Mouse (Mus musculus) hindbrain, embryonic 14.5 days (tissue): ENCODE measurements around the gene Enho. TPM values are rescaled to one million over a fixed set of nuclear protein-coding genes. Genes with fewer than 3 reads are reported as not detected.

Experiments used
- ATAC-seq: fragments of 200-750 bp; cut with Nextera tagmentation; 2 replicates; pipeline ENCODE4 v1.8.0; 2017; ENCODE audit warnings: moderate number of reproducible peaks, mild to moderate bottlenecking, moderate TSS enrichment, moderate library complexity; ENCODE audit not compliant: low FRiP score
- DNase-seq: peaks from one replicate; pipeline ENCODE4 v3.0.0-alpha.2; 2015; ENCODE audit warnings: low spot score
- H3K27ac ChIP-seq: fragments of 300-500 bp; sonication (generic); 2 replicates; pipeline ENCODE4 v1.5.1; 2014; ENCODE audit warnings: mild to moderate bottlenecking, moderate library complexity
- H3K27me3 ChIP-seq: fragments of 300-500 bp; sonication (generic); 2 replicates; pipeline ENCODE4 v1.6.1; 2014; ENCODE audit warnings: mild to moderate bottlenecking, low read length, mixed read lengths; ENCODE audit not compliant: control insufficient read depth, insufficient read depth
- H3K36me3 ChIP-seq: fragments of 300-500 bp; sonication (generic); replicated peaks from 2 replicates; pipeline ENCODE4 v1.6.1; 2014; ENCODE audit not compliant: control insufficient read depth, insufficient read depth
- H3K4me1 ChIP-seq: fragments of 300-500 bp; sonication (generic); replicated peaks from 2 replicates; pipeline ENCODE4 v1.6.1; 2014; ENCODE audit warnings: antibody characterized with exemption, low read length, mixed read lengths; ENCODE audit not compliant: control insufficient read depth, insufficient read depth
- H3K4me2 ChIP-seq: fragments of 300-500 bp; sonication (generic); replicated peaks from 2 replicates; pipeline ENCODE4 v1.6.1; 2014; ENCODE audit warnings: mild to moderate bottlenecking, moderate library complexity
- H3K4me3 ChIP-seq: fragments of 300-500 bp; sonication (generic); replicated peaks from 2 replicates; pipeline ENCODE4 v1.5.1; 2014; ENCODE audit warnings: mild to moderate bottlenecking, low read length
- H3K9ac ChIP-seq: fragments of 300-500 bp; sonication (generic); 2 replicates; pipeline ENCODE4 v1.6.1; 2014
- H3K9me3 ChIP-seq: fragments of 300-500 bp; sonication (generic); 2 replicates; pipeline ENCODE4 v1.6.1; 2016; ENCODE audit warnings: low read length; ENCODE audit not compliant: control insufficient read depth
- WGBS: fragments of 180-500 bp; shearing (Covaris S2); extraction: QIAGEN DNeasy Blood & Tissue Kit; methylation state at CpG from one replicate; pipeline ENCODE4 v1.1.7; 2014; 5-methylcytosine and 5-hydroxymethylcytosine counted together
- polyA plus RNA-seq: library from polyadenylated mRNA; unstranded; fragments of >200 nt; fragmentation: Nextera tagmentation; extraction: Ambion mirVana; gene quantifications from 2 replicates; pipeline ENCODE4 v1.2.1, GENCODE M21; 2014

The Enho gene
- polyA plus RNA-seq, 1 experiment from 2014 or later, result 130 TPM

DNA sequence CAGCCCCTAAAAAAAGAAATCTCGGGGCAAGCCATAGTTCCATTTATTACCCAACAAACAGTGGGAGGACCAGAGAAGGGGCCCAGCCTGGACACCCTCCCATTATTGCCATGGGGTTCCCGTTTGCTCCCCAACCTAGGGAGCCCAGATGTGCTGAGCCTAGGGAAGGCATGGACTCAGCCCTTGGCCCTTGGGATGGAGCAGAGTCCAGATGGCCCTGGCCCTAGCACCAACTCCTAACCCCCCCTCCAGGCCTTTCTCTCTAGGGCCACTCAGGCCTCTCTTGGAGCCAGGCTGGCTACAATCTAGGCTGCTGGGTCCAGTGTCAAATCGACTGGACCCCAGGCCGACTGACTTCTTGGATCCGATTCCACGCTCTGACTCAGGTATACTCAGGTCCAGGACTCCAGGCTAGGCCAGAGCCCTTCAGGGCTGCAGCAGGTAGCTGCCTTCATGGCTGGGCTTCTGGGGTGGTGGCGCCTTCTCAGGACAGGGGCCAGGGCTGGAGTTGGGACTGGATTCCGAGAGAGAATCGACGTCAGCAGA is 1.9 kb downstream of the Enho start:
- Histone ChIP-seq H3K9ac (peak overlapping the region; percentile 98), H3K4me1 (peaks cover 35% of the 10 kb centered on the region), H3K27me3 (no peaks in the 10 kb centered on the region), H3K27ac (no peak overlapping the region), H3K4me3 (peak overlapping the region; percentile 83), H3K9me3 (no peaks in the 10 kb centered on the region), H3K4me2 (peak overlapping the region; percentile 58), H3K36me3 (peaks cover 8% of the 10 kb centered on the region; the same call in 1 of the 2 replicates)
- ATAC-seq, result no peak
- 89% methylated on average over 10 of the region's 10 CpGs for WGBS
- no peak for DNase-seq

DNA sequence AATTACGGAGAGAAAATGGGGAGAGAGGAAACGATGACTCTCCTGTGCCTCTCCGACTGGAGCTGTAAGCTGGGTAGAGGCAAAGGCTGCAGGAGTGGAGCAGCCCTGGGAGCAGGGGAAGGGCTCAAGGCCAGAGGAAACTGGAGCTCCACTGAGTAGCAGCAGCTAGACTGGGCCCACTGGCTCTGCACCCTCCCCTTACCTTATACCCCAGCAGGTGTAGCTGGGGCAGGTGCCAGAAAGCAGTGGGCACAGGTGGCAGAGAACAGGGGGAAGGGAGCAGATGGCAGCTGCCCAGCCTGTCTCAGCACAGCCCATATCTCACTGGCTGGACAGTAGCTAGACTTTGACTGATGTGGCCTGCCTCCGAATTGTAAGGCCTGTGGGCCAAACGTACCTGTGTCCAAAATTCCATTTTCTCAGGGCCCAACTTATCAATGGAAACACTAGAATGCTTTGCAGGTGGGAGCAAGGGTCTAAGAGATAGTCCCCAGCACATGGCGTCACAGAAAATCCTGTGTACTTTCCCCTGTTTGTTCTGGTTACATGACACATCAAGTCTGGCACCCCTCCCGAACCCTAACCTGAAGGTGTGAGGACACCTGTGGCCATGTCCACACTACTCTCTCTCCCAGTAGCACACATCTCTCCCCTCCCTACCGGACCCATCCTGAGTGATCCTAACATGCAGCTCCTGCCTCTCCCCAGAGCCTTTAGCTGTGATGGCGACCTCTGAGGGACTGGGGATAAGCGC is 3.1 kb downstream of the Enho start:
- WGBS, result 84% methylated on average over 10 of the region's 10 CpGs
- ATAC-seq, result no peak
- Histone ChIP-seq H3K36me3 (peaks cover 8% of the 10 kb centered on the region; the same call in 1 of the 2 replicates), H3K27me3 (no peaks in the 10 kb centered on the region), H3K9ac (no peak overlapping the region), H3K27ac (no peak overlapping the region), H3K9me3 (no peaks in the 10 kb centered on the region), H3K4me3 (no peak overlapping the region), H3K4me1 (peaks cover 38% of the 10 kb centered on the region), H3K4me2 (no peak overlapping the region)
- no peak for DNase-seq

DNA sequence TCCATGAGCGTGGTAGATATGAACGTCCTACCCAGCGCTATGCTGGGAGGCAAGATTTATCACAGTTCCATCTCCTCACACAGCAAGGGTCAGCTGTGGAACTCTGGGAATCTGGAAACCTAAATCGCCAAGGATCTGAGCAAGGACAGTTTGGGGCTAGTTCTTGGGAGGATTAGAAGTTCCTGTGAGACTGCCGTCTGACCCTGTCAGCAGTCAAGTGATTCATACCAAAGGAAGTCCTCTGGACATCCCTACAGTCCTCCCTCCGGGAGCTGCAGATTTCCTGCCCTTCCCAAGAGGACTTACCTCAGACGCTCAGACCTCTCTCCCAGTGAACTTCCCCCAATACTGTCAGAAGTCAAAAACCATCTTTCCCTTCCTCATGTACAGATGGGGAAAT is 3.8 kb downstream of the Enho start:
- WGBS, result 58% methylated on average over 7 of the region's 7 CpGs
- no peak overlapping the region for H3K27ac ChIP-seq
- H3K9me3 ChIP-seq, result no peaks in the 10 kb centered on the region
- H3K9ac ChIP-seq, result no peak overlapping the region
- DNase-seq, result no peak
- H3K4me1 ChIP-seq, result peaks cover 45% of the 10 kb centered on the region
- no peak overlapping the region for H3K4me2 ChIP-seq
- H3K4me3 ChIP-seq, result no peak overlapping the region
- no peak for ATAC-seq
- peaks cover 8% of the 10 kb centered on the region; the same call in 1 of the 2 replicates for H3K36me3 ChIP-seq
- no peaks in the 10 kb centered on the region for H3K27me3 ChIP-seq

DNA sequence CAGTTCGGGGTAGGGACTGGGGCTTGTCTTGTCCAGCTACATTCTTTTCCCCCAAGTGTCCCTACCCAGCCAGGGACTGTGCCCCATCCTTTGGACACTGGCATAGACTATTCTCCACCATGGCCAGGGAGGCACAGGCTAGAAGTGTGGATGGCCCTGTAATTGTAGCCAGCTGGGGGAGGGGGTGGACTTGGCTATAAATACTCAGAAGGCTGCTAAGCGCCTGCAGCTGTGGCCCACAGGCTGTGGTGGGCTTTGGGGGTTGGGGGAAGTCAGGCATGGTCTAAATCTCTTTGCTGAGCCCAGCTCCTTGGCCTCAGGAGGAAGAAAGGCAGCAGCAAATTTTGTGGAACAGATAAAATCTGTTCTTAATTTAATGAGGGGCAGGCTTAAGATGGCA is 4.2 kb downstream of the Enho start:
- H3K27ac ChIP-seq, result no peak overlapping the region
- 52% methylated on average over 2 of the region's 2 CpGs for WGBS
- no peak for ATAC-seq
- H3K4me2 ChIP-seq, result no peak overlapping the region
- H3K9me3 ChIP-seq, result no peaks in the 10 kb centered on the region
- H3K4me1 ChIP-seq, result peaks cover 50% of the 10 kb centered on the region
- no peak for DNase-seq
- peaks cover 8% of the 10 kb centered on the region; the same call in 1 of the 2 replicates for H3K36me3 ChIP-seq
- no peak overlapping the region for H3K4me3 ChIP-seq
- no peaks in the 10 kb centered on the region for H3K27me3 ChIP-seq
- no peak overlapping the region for H3K9ac ChIP-seq

DNA sequence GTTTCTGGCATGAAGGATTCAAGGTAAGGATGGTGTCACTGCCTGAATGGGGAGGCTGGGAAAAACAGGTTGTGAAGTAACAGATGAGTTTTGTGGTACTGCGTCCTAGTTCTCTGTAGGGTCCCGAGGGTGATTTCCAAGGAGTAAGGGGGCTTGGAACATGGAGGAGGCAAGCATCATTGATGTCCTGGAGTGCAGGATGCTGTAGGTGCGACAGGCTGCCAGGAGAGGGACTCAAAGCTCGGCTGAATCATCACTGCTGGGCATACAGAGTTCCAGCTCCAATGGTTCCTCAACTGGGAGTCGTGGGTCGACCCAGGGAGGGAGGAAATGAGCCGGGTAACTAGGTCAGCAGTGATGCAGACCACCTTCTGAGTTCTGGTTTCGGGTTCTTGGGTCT is 4.9 kb downstream of the Enho start:
- peaks cover 54% of the 10 kb centered on the region for H3K4me1 ChIP-seq

DNA sequence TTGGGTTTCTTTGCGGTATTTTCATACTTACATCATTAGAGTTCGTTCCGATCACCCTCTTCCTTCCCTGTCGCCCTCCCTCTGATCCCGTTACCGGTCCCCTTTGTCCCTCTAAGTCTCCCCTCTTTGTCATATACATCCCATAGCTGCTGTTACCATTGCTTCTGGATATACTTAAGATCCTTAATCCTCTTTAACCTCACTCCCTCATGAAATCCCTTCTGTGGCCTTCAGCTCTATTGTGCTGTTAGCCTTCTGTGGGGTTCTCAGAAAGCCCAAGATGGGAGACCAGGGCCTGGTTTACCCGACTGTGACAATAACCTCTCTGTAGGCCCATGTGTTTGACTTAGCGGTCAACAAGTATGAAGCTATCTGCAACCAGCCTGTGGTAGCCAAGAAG is 5.5 kb downstream of the Enho start:
- H3K9ac ChIP-seq, result no peak overlapping the region
- peaks cover 8% of the 10 kb centered on the region; the same call in 1 of the 2 replicates for H3K36me3 ChIP-seq
- no peaks in the 10 kb centered on the region for H3K27me3 ChIP-seq
- H3K4me2 ChIP-seq, result no peak overlapping the region
- DNase-seq, result no peak
- H3K27ac ChIP-seq, result no peak overlapping the region
- no peak for ATAC-seq
- peaks cover 59% of the 10 kb centered on the region for H3K4me1 ChIP-seq
- H3K4me3 ChIP-seq, result no peak overlapping the region
- WGBS, result 85% methylated on average over 8 of the region's 8 CpGs
- H3K9me3 ChIP-seq, result no peaks in the 10 kb centered on the region

More for the DNA sequence above, 4.9 kb downstream of the Enho start:
- Histone ChIP-seq H3K4me2 (no peak overlapping the region), H3K27me3 (no peaks in the 10 kb centered on the region), H3K36me3 (peaks cover 8% of the 10 kb centered on the region; the same call in 1 of the 2 replicates), H3K9me3 (no peaks in the 10 kb centered on the region), H3K4me3 (no peak overlapping the region), H3K9ac (no peak overlapping the region), H3K27ac (no peak overlapping the region)
- WGBS, result 69% methylated on average over 8 of the region's 8 CpGs
- ATAC-seq (no peak), DNase-seq (no peak)

DNA sequence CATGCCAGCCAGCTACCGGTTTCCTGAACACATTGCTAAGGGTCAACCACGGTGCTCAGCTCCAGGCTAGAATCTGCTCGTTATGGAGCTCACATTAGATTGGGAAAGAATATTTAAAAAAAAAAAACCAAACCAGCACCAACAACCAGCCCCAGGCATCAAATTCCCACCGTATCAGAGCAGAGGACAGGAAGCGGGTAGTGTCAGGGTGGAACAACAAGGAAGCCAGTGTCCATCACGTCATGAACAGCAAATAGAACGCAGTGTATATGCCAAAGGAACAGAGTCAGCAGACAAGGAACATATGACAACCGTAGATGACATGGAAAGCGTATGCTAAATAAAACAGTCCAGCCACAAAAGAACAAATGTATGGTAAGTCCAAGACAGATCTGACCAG is 7.1 kb downstream of the Enho start:
- H3K4me2 ChIP-seq, result no peak overlapping the region
- H3K27me3 ChIP-seq, result no peaks in the 10 kb centered on the region
- peaks cover 8% of the 10 kb centered on the region; the same call in 1 of the 2 replicates for H3K36me3 ChIP-seq
- H3K4me3 ChIP-seq, result no peak overlapping the region
- ATAC-seq (no peak), DNase-seq (no peak)
- peaks cover 57% of the 10 kb centered on the region for H3K4me1 ChIP-seq
- WGBS, result 79% methylated on average over 9 of the region's 9 CpGs
- no peak overlapping the region for H3K9ac ChIP-seq
- no peaks in the 10 kb centered on the region for H3K9me3 ChIP-seq
- H3K27ac ChIP-seq, result no peak overlapping the region

DNA sequence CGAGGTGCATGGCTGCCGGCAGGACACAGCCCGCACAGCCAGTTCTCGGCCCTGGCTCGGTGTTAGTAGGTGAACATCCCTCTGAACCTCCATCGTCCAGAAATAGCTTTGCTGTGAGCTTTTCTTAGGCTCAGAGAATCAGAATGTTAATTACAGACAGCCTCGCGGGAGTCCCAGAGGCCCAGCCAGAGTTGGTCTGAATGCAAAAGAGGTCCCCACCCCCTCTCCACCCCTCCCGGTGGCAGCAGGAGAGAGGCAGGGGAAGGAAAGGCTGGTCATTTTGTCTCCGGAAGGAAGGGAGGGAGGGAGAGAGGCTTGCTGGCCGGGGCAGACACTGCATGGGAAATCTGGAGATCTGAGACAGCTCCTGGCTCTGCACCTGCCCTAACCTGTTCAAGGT is 8.7 kb downstream of the Enho start:
- peak overlapping the region; percentile 71 for H3K27ac ChIP-seq
- H3K4me1 ChIP-seq, result peaks cover 46% of the 10 kb centered on the region
- no peak for DNase-seq
- WGBS, result 1% methylated on average over 11 of the region's 11 CpGs
- no peak overlapping the region; the same call in 1 of the 2 replicates for H3K9ac ChIP-seq
- H3K27me3 ChIP-seq, result no peaks in the 10 kb centered on the region
- H3K4me3 ChIP-seq, result no peak overlapping the region
- H3K36me3 ChIP-seq, result no peaks in the 10 kb centered on the region
- H3K4me2 ChIP-seq, result peak overlapping the region; percentile 24
- ATAC-seq, result peak; percentile 29; the same call in 1 of the 2 replicates
- H3K9me3 ChIP-seq, result no peaks in the 10 kb centered on the region

DNA sequence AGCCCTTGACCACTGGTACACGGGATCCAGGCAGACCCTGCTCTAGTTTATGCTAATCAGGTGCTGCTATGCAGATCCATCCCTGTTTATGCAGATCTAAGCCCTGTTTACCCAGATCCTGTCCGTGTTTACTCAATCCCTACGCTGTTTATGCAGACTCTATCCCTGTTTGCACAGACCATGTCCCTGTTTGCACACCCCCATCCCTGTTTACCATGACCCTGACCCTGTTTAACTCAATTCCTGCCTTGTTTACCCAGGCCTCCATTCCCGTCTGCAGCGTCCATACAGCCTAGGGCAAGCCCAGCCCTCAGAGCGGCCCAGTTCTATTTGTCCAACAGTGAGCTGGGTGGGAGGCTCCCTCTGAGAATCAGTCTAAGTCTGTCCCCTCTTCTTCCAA is 9.9 kb downstream of the Enho start:
- DNase-seq (no peak), ATAC-seq (no peak)
- Histone ChIP-seq H3K27me3 (no peaks in the 10 kb centered on the region), H3K27ac (no peak overlapping the region), H3K9me3 (no peaks in the 10 kb centered on the region), H3K4me2 (no peak overlapping the region), H3K4me1 (peaks cover 38% of the 10 kb centered on the region), H3K36me3 (no peaks in the 10 kb centered on the region), H3K4me3 (no peak overlapping the region), H3K9ac (no peak overlapping the region)
- 40% methylated on average over 6 of the region's 6 CpGs for WGBS
